9 mouse cellular contexts compared by ENCODE assay signal in genomic region chr17:25830806-25831431, GRCm38 (mm10). TPM values are rescaled to one million over a fixed set of nuclear protein-coding genes. Genes with fewer than 3 reads are reported as not detected.
DNase-seq lines count a peak whose midpoint lies in the region; ATAC-seq and TF ChIP-seq lines count a peak whose summit lies in the region.
"Had no signal": no experiment of that assay in that cellular context is flagged by ENCODE, and none has a peak within 500 bp of the region (broad histone marks: within the 10 kb centered on the region; RNA-seq: fewer than 3 reads in every experiment).

No protein-coding gene starts in this region.

- H3K36me3 ChIP-seq in lung, embryonic 14.5 days (ENCODE audit: insufficient read depth) = peaks cover 63% of the 10 kb centered on the region
- H3K36me3 ChIP-seq in limb, embryonic 13.5 days = peaks cover 52% of the 10 kb centered on the region
- H3K36me3 ChIP-seq in neural tube, embryonic 15.5 days = peaks cover 48% of the 10 kb centered on the region

- TF ChIP-seq CTCF in lung, embryonic 14.5 days (IDR thresholded peaks at IDR 0.05; ENCODE audit: low read depth) = no peak

- WGBS in lung, embryonic 14.5 days = 81% methylated on average over 14 of the region's 14 CpGs
- 90% methylated on average over 14 of the region's 14 CpGs for WGBS in limb, embryonic 13.5 days
- 86% methylated on average over 14 of the region's 14 CpGs for WGBS in neural tube, embryonic 15.5 days

- H3K9ac ChIP-seq in lung, embryonic 14.5 days = no peak overlapping the region
- 0 out of 2 replicates have a peak overlapping the region, but pooled peaks have one; percentile 91 for H3K9ac ChIP-seq in limb, embryonic 13.5 days
- 0 out of 2 replicates have a peak overlapping the region, but pooled peaks have one; percentile 92 for H3K9ac ChIP-seq in neural tube, embryonic 15.5 days (replicated peaks)

- no peaks in the 10 kb centered on the region for H3K9me3 ChIP-seq in lung, embryonic 14.5 days (ENCODE audit: low read depth, low read length)
- H3K9me3 ChIP-seq in limb, embryonic 13.5 days = no peaks in the 10 kb centered on the region
- H3K9me3 ChIP-seq in neural tube, embryonic 15.5 days (replicated peaks) = no peaks in the 10 kb centered on the region

- H3K27ac ChIP-seq in lung, embryonic 14.5 days (ENCODE audit: low read depth) = no peak overlapping the region
- H3K27ac ChIP-seq in limb, embryonic 13.5 days = no peak overlapping the region
- no peak overlapping the region for H3K27ac ChIP-seq in neural tube, embryonic 15.5 days (replicated peaks)

- ATAC-seq in lung, embryonic 14.5 days (ENCODE audit: insufficient read depth) = no peak
- ATAC-seq in limb, embryonic 13.5 days (ENCODE audit: low FRiP score, low read depth) = no peak
- ATAC-seq in neural tube, embryonic 15.5 days (ENCODE audit: low FRiP score) = no peak
- ATAC-seq in megakaryocyte-erythroid progenitor cell, adult 5-6 weeks (replicated peaks; ENCODE audit: low FRiP score, low TSS enrichment, poor library complexity, severe bottlenecking) = no peak

- DNase-seq in cerebellum, adult 11-12 months = peak; percentile 59
- no peak for DNase-seq in cerebellum, adult 18-20 months
- no peak for DNase-seq in lung, embryonic 14.5 days
- DNase-seq in lung, postnatal 36 days = no peak
- DNase-seq in adrenal gland, postnatal 25 days = no peak
- DNase-seq: right cerebral cortex, postnatal 14 days had no signal

- H3K4me3 ChIP-seq in lung, embryonic 14.5 days (ENCODE audit: low read depth, low read length) = peak overlapping the region; percentile 82
- peak overlapping the region; percentile 88 for H3K4me3 ChIP-seq in limb, embryonic 13.5 days
- peak overlapping the region; percentile 92 for H3K4me3 ChIP-seq in neural tube, embryonic 15.5 days (replicated peaks)

- peak overlapping the region; percentile 98 for H3K4me2 ChIP-seq in lung, embryonic 14.5 days
- peak overlapping the region; percentile 98 for H3K4me2 ChIP-seq in limb, embryonic 13.5 days (replicated peaks)
- H3K4me2 ChIP-seq in neural tube, embryonic 15.5 days = peak overlapping the region; percentile 98

- H3K27me3 ChIP-seq in lung, embryonic 14.5 days (ENCODE audit: insufficient read depth, low read length) = no peaks in the 10 kb centered on the region
- H3K27me3 ChIP-seq in limb, embryonic 13.5 days = no peaks in the 10 kb centered on the region
- H3K27me3 ChIP-seq in neural tube, embryonic 15.5 days (replicated peaks) = no peaks in the 10 kb centered on the region

- H3K4me1 ChIP-seq in lung, embryonic 14.5 days (ENCODE audit: insufficient read depth) = peaks cover 34% of the 10 kb centered on the region
- H3K4me1 ChIP-seq in limb, embryonic 13.5 days = peaks cover 68% of the 10 kb centered on the region
- H3K4me1 ChIP-seq in neural tube, embryonic 15.5 days = peaks cover 85% of the 10 kb centered on the region

RNA-seq across cellular contexts. Expression of gene Jmjd8, which starts 2.3 kb away (rescaled TPM):
- 39.5 and 40.6 TPM in 2 replicates for polyA plus RNA-seq in lung, embryonic 14.5 days (2014; fragmentation: Nextera tagmentation; extraction: Ambion mirVana)
- 57.9 and 60.7 TPM in 2 replicates for polyA plus RNA-seq in limb, embryonic 13.5 days (2015; fragmentation: Nextera tagmentation; extraction: Ambion mirVana)
- polyA plus RNA-seq in neural tube, embryonic 15.5 days (2015; fragmentation: Nextera tagmentation; extraction: Ambion mirVana) = 48.5 and 49.8 TPM in 2 replicates
- total RNA-seq in adrenal gland, postnatal 25 days (2021) = 92.9 and 104 TPM in 2 replicates
- 20.1 and 31.7 TPM in 2 replicates for total RNA-seq in megakaryocyte-erythroid progenitor cell, adult 5-6 weeks (2014; fragmentation: Nextera tagmentation)
- 19.5 and 21.5 TPM in 2 replicates for total RNA-seq in megakaryocyte-erythroid progenitor cell, adult 5-6 weeks (2017)

RNA-seq across cellular contexts. Expression of gene Stub1, which starts 2.3 kb away (rescaled TPM):
- polyA plus RNA-seq in lung, embryonic 14.5 days (2014; fragmentation: Nextera tagmentation; extraction: Ambion mirVana) = 335 and 367 TPM in 2 replicates
- 359 and 366 TPM in 2 replicates for polyA plus RNA-seq in limb, embryonic 13.5 days (2015; fragmentation: Nextera tagmentation; extraction: Ambion mirVana)
- 380 TPM in 2 replicates for polyA plus RNA-seq in neural tube, embryonic 15.5 days (2015; fragmentation: Nextera tagmentation; extraction: Ambion mirVana)
- 182 and 205 TPM in 2 replicates for total RNA-seq in adrenal gland, postnatal 25 days (2021)
- 89.4 and 112 TPM in 2 replicates for total RNA-seq in megakaryocyte-erythroid progenitor cell, adult 5-6 weeks (2014; fragmentation: Nextera tagmentation)
- 77.6 and 77.7 TPM in 2 replicates for total RNA-seq in megakaryocyte-erythroid progenitor cell, adult 5-6 weeks (2017)

RNA-seq across cellular contexts. Expression of gene Rhbdl1, which starts 6.2 kb away (rescaled TPM):
- polyA plus RNA-seq in lung, embryonic 14.5 days (2014; fragmentation: Nextera tagmentation; extraction: Ambion mirVana) = 1.8 and 2.0 TPM in 2 replicates
- polyA plus RNA-seq in limb, embryonic 13.5 days (2015; fragmentation: Nextera tagmentation; extraction: Ambion mirVana) = 1.4 and 1.6 TPM in 2 replicates
- polyA plus RNA-seq in neural tube, embryonic 15.5 days (2015; fragmentation: Nextera tagmentation; extraction: Ambion mirVana) = 45.9 and 56.9 TPM in 2 replicates
- total RNA-seq in adrenal gland, postnatal 25 days (2021) = 15.4 and 20.2 TPM in 2 replicates
- 0.50 and 2.0 TPM in 2 replicates for total RNA-seq in megakaryocyte-erythroid progenitor cell, adult 5-6 weeks (2014; fragmentation: Nextera tagmentation)
- 0.30 and 0.47 TPM in 2 replicates for total RNA-seq in megakaryocyte-erythroid progenitor cell, adult 5-6 weeks (2017)

RNA-seq across cellular contexts. Expression of gene Wdr24, which starts 7.5 kb away (rescaled TPM):
- polyA plus RNA-seq in lung, embryonic 14.5 days (2014; fragmentation: Nextera tagmentation; extraction: Ambion mirVana) = 24.6 and 26.0 TPM in 2 replicates
- polyA plus RNA-seq in limb, embryonic 13.5 days (2015; fragmentation: Nextera tagmentation; extraction: Ambion mirVana) = 25.2 and 27.7 TPM in 2 replicates
- polyA plus RNA-seq in neural tube, embryonic 15.5 days (2015; fragmentation: Nextera tagmentation; extraction: Ambion mirVana) = 26.5 and 29.9 TPM in 2 replicates
- total RNA-seq in adrenal gland, postnatal 25 days (2021) = 24.9 and 25.4 TPM in 2 replicates
- 16.6 and 33.3 TPM in 2 replicates for total RNA-seq in megakaryocyte-erythroid progenitor cell, adult 5-6 weeks (2014; fragmentation: Nextera tagmentation)
- total RNA-seq in megakaryocyte-erythroid progenitor cell, adult 5-6 weeks (2017) = 15.5 and 17.2 TPM in 2 replicates

RNA-seq across cellular contexts. Expression of gene Gm20683, which starts 10.6 kb away (rescaled TPM):
- polyA plus RNA-seq in lung, embryonic 14.5 days (2014; fragmentation: Nextera tagmentation; extraction: Ambion mirVana) = 1.0 and 1.4 TPM in 2 replicates
- polyA plus RNA-seq in limb, embryonic 13.5 days (2015; fragmentation: Nextera tagmentation; extraction: Ambion mirVana) = 1.5 and 1.9 TPM in 2 replicates
- 11.6 and 14.6 TPM in 2 replicates for polyA plus RNA-seq in neural tube, embryonic 15.5 days (2015; fragmentation: Nextera tagmentation; extraction: Ambion mirVana)
- total RNA-seq in adrenal gland, postnatal 25 days (2021) = 12.8 and 26.6 TPM in 2 replicates
- total RNA-seq in megakaryocyte-erythroid progenitor cell, adult 5-6 weeks (2014; fragmentation: Nextera tagmentation) = 1.7 and 6.4 TPM in 2 replicates
- total RNA-seq in megakaryocyte-erythroid progenitor cell, adult 5-6 weeks (2017) = not detected in 2 replicates

Comparison
In these comparisons a context has a peak if more than half of its experiments do, and no peak if none do; other contexts are left out.
1. RNA of gene Rhbdl1, which starts 6.2 kb away (polyA plus RNA-seq): 45.9 to 56.9 TPM in neural tube, embryonic 15.5 days; 1.8 to 2.0 TPM in lung, embryonic 14.5 days and 1.4 to 1.6 TPM in limb, embryonic 13.5 days; every median in the first group is over 10 times any median in the second.
2. Peak in every context shown above with its lines, with median percentiles within 50 percentile points of each other: H3K4me2 ChIP-seq and H3K4me3 ChIP-seq.